Mouse (Mus musculus): ENCODE data around the gene Zfp444.

Zfp444 gene

GRCm38 (mm10) chr7:6172006-6172649 lies at the start of gene Zfp444:
TSS of gene Zfp444 (plus strand) at chr7:6172226.
- peak; percentile 99 for DNase-seq (ENCODE audit: low read depth)

- DNase-seq (ENCODE audit: low read depth) = peak; percentile 94
These were observed 45.2 kb upstream of the Zfp444 start for GRCm38 (mm10) chr7:6126690-6127448.

GRCm38 (mm10) chr7:6130346-6130745 lies 41.7 kb upstream of the Zfp444 start:
- DNase-seq (ENCODE audit: low read depth) = no peak

- DNase-seq (ENCODE audit: low read depth) = peak; percentile 11
These were observed 39.4 kb upstream of the Zfp444 start for GRCm38 (mm10) chr7:6132646-6133045.

- no peak for DNase-seq (ENCODE audit: low read depth)
These were observed 35.5 kb upstream of the Zfp444 start for GRCm38 (mm10) chr7:6136497-6136896.

GRCm38 (mm10) chr7:6139295-6139694 lies 32.7 kb upstream of the Zfp444 start:
- DNase-seq (ENCODE audit: low read depth) = no peak

GRCm38 (mm10) chr7:6143991-6144531 lies 28.0 kb upstream of the Zfp444 start:
- DNase-seq (ENCODE audit: low read depth) = peak; percentile 14

GRCm38 (mm10) chr7:6145423-6146188 lies 26.4 kb upstream of the Zfp444 start:
- DNase-seq (ENCODE audit: low read depth) = peak; percentile 32

GRCm38 (mm10) chr7:6146194-6146981 lies 25.6 kb upstream of the Zfp444 start:
- peak; percentile 73 for DNase-seq (ENCODE audit: low read depth)

GRCm38 (mm10) chr7:6146982-6147325 lies 25.1 kb upstream of the Zfp444 start:
- peak; percentile 79 for DNase-seq (ENCODE audit: low read depth)

- DNase-seq (ENCODE audit: low read depth) = no peak
These were observed 24.3 kb upstream of the Zfp444 start for GRCm38 (mm10) chr7:6147688-6148087.

GRCm38 (mm10) chr7:6151266-6151665 lies 20.8 kb upstream of the Zfp444 start:
- no peak for DNase-seq (ENCODE audit: low read depth)

GRCm38 (mm10) chr7:6152036-6152435 lies 20.0 kb upstream of the Zfp444 start:
- DNase-seq (ENCODE audit: low read depth) = no peak

- peak; percentile 57 for DNase-seq (ENCODE audit: low read depth)
These were observed 18.9 kb upstream of the Zfp444 start for GRCm38 (mm10) chr7:6153131-6153530.

GRCm38 (mm10) chr7:6154164-6154563 lies 17.9 kb upstream of the Zfp444 start:
- DNase-seq (ENCODE audit: low read depth) = peak; percentile 46

- peak; percentile 94 for DNase-seq (ENCODE audit: low read depth)
These were observed 16.8 kb upstream of the Zfp444 start for GRCm38 (mm10) chr7:6155031-6155872.

- DNase-seq (ENCODE audit: low read depth) = peak; percentile 96
These were observed 16.1 kb upstream of the Zfp444 start, which contains the start of gene Zfp787 for GRCm38 (mm10) chr7:6155901-6156411. TSS of gene Zfp787 (minus strand) at chr7:6155997.

GRCm38 (mm10) chr7:6156901-6157472 lies 15.0 kb upstream of the Zfp444 start:
- DNase-seq (ENCODE audit: low read depth) = peak; percentile 40

GRCm38 (mm10) chr7:6157479-6157878 lies 14.5 kb upstream of the Zfp444 start:
- DNase-seq (ENCODE audit: low read depth) = no peak

- no peak for DNase-seq (ENCODE audit: low read depth)
These were observed 12.4 kb upstream of the Zfp444 start for GRCm38 (mm10) chr7:6159604-6160003.

Measured in NIH3T3 (cell line).